Mouse (Mus musculus) testis, postnatal 10 days (tissue): ENCODE measurements around the gene Trpv2.
A peak's percentile ranks its signal among the peaks of the same experiment; 100 is the strongest.

Experiments used
- DNase-seq: peaks from one replicate; pipeline ENCODE4 v3.0.0; 2021; ENCODE audit warnings: low spot score

Trpv2 gene

DNA sequence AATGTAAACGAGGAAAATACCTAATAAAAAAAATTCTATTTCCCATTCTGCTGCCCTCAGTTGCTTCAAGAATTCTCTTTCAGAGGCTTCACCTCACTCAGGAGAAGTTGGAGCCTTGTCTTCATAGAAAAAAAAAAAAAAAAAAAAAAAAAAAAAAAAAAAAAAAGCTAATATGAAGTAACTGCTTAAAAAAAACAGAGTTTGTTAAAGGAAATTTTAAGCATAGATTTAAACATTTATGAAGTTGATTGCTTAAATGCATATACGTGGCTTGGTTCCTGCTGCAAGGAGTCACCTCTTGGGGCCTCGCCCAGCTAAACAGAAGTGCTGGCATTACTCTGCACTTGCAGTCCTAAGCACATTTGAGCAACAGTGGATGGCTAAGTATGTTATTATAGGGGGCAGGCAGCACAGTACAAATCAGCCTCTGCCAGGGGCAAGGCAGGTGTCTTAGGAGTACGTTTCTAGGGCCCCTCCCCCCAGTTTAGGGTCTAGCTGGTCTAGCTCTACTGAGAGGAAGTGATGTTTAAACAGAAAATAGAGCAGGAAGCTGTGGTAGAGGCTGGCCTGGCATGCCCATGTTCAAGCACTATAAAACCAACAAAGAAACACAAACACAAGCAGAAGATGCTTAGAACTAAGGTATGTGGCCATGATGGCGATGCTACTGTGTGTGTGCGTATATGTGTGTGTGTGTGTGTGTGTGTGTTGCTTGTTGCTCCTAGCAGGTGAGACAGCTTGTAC, at the start of gene Trpv2:
TSS of gene Trpv2 (plus strand) at position 528 of the 744 bp plus-strand sequence.
- no peak for DNase-seq

DNA sequence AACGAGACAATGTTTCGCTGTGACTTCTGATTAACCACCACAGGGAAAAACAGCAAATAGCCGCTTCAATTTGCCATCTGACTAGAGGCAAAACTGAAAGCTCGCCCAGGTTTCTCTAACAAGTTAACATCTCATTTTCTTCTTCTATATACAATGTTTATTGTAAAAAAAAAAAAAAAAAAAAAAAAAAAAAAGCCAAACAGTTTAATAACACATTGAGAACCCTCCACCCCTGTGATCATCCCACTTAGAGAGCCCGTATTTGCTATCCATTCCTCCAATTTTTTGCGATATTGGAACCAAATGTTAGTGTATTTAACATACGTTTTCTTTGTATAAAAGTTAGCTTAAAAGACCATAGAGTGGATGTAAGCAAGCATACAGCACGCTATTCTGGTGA, 37.2 kb upstream of the Trpv2 start:
- DNase-seq, result no peak

DNA sequence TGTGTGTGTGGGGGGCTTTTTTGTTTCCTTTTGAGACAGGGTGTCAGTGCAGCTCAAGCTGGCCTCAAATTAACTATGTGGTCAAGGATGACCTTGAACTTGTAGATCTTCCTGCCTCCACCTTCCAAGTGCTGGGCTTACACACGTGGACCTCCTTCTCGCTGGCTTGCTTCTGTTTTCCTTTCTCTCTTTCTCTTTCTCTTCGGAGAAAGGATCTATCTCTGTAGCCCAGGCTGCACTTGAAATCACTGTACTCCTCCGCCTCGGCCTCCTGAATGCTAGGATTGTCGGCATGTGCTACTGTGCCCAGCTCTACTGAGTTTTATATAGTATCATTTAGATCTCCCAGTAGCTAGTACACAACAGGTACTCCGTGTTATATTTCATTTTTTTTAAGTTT, 36.7 kb upstream of the Trpv2 start:
- DNase-seq, result no peak

DNA sequence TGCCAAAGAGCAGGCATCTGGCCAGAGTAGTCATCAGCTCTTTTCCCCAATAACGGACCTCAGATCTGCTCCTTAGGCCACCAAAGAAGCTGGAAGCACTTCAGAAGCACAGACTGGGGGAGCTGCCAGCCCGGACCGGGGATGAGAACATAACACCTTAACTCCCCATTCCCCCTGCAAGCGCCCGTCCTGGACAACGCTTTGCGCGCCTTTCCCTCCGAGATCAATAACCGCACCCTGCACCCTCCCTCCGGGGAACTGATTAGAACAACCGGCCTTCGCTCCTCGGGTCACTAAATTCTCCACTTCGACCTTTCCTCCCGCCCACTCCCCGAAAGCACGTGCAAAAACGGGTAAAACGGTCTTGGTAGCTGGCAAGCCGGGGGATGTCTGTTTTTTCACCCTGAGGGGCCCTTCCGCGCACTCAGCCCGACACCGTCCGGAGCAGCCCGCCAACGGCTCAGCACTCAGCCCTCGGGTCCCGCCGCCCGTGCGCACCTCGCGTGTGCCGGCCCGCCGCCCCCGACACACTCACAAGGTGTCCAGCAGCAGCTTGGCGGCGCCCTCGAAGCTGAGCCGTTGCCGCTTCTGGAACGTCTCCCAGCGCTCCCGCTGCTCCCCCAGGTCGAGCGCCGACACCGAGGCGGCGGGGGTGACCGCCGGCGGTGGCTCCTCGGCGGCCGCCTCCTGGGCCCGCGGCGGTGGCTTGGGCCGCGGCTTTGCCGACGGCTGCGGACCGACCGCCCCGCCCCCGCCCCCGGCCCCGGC, 35.8 kb upstream of the Trpv2 start:
- peak; percentile 75 for DNase-seq

DNA sequence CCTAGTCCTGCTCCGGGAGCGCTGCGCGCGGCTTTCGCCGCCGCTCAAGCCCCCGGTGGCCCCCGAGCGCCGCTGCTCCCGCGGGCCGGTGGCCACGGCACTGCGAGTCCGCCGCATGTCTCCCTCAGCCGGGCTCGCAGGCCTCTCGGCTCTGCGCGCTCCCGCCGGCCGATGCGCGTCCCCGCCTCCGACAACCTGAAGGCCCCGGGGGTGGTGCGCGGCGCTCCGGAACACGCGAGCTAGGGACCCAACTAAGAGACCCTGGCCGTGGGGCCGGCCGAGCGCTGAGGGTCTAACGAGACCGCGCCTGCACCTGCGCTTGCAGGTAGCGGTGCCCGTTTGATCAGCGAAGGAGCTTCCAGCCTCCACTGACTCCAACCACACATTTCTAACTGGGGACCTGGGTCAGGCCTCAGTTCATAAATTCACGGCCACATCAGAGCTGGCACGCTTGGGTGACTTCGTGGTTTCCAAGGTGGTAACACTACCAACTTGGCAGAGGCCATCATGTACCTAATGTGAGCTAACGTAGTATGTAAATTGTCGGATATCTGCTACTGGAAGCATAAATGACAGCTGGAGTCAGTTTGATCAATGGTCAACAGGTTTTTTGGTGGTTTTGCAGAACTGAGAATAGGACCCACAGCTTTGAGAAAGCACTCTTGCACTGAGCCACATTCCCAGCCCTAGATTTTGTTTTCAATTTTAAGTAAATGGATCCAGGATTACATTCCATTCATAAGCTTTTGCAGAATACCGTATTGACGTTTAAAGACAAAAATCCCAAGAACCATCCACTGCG, 35.0 kb upstream of the Trpv2 start, which contains the start of gene Cenpv:
TSS of gene Cenpv (minus strand) at position 173 of the 802 bp plus-strand sequence.
- DNase-seq, result peak; percentile 91

DNA sequence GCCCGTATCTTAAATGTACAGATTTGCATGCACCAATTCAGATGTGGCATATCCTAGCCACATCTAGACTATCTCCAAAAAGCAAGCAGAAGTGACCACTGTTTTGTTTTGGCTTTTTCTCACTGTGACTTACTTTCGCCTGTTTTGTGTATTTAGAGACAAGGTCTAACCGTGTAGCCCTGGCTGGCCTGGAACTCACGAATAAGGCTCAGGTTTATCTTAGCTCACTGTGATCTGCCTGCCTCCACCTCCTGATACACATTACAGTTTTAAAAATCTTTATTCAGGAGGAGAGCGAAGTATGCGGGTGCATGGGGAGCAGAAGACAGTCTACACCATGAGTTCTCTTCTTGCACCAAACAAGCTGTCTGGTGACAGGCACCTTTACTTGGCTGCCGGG, 34.1 kb upstream of the Trpv2 start:
- no peak for DNase-seq

DNA sequence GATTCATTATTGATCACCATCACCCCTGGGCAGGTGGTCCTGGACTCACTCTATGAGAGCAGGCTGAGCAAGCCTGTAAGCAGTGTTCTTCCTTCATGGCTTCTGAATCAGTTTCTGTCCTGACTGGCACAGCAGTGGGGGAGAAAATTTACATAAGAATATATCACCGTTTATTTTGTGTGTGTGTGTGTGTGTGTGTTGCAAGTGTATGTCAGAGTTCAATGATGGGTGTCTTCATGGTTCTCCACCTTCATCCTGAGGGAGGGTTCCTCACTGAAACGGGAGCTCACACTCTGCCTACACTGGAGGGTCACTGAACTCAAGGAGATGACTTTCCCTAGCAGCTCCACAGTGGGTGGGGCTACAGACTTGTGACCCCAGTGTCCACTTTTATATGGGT, 33.3 kb upstream of the Trpv2 start:
- no peak for DNase-seq

DNA sequence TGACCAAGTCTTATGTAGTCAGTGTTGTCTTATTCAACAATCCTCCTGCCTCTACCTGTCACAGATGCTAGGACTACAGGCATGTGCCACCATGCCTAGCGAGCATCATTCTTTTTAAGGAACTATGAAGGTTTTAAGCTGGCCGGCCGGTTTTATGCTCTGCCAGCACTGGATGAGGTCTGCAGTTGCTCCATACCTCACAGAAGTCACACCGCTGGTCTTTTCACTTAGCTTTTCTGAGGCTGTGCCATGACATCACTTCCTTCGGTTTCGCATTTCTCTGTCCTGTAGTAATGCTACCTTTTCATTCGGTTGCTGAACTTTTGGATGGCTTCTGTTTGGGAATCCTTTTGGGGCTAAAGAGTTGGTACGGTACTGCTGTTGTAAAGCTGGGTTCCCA, 32.7 kb upstream of the Trpv2 start:
- DNase-seq, result no peak

DNA sequence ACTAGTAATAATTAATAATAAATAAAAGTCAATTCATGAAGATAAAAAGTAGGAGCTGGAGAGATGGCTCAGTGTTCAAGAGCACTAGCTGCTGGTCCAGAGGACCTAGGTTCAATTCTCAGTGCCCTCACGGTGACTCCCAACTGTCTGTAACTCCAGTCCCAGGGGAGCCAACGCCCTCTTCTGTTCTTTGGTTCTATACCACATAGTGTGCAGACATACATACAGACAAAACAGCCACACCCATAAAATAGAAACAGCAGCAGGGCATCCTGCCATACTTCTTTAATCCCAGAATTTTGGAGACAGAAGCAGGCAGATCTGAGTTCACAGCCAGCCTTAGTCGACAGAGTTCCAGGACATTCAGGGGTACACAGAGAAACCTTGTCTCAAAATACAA, 30.3 kb upstream of the Trpv2 start:
- no peak for DNase-seq

DNA sequence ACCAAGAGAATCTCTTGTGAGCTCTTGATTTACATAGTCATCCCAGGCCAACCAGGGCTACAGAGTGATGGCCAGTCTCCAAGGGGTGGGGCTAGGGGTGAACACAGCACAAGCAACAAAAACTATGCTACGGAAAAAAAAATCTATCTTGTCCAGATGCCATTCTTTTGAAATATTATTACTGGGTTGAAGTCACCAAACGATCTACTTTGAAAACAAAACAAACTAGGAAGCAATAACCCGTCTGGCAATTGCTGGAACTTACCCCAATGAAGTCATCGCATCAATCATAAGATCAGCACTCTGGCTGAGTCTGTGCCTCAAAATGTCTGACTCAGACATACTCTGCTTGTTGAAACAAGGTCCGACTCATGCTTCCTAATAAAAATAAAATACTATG, 24.5 kb upstream of the Trpv2 start:
- peak; percentile 86 for DNase-seq

DNA sequence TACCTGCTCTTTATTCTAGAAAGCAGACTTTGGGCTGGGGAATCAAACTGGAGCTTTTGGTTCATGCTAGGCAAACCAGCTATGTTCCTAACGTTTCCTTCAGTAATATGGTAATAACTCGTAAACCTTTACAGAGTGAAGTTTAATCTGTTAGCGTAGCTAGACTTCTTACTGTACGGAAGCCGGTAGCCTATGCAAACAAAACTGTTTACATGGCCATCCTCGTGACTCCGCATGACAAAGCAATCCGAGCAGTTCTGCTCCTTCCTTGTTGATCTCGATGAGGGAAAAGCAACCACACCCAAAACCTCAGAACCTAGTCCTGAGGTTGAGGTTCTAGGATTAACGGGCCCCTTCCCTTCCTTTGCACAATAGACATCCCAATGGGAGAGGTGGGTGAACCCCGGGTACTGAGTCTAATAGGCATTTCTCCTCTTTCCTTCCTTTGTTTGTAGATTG, 24.0 kb upstream of the Trpv2 start:
- no peak for DNase-seq

DNA sequence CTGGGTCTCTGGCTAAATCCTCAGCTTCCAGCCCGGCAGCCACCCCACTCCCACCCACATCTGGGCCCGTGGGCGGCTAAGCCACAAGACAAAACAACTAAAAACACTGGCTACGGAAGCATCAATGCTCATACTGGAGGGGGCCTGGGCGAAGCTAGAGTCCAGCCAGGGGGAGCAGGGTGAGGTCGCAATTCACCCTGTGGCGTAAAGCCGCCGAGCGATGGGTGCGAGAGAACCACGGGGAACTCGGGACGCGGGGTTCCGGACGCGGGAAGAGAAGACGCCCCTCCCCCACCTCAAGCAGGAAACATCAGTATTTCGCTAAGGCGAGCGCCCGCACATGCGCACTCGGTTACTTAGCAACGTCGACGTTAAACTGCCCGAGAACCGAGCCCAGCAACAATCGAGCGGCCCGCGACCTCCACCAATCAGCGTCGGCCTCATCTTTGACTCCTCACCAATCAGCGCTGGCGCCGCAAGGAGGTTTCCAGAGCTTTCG, 23.5 kb upstream of the Trpv2 start, which contains the start of gene Ubb:
TSS of gene Ubb (plus strand) at position 445 of the 499 bp plus-strand sequence.
- DNase-seq, result peak; percentile 99

DNA sequence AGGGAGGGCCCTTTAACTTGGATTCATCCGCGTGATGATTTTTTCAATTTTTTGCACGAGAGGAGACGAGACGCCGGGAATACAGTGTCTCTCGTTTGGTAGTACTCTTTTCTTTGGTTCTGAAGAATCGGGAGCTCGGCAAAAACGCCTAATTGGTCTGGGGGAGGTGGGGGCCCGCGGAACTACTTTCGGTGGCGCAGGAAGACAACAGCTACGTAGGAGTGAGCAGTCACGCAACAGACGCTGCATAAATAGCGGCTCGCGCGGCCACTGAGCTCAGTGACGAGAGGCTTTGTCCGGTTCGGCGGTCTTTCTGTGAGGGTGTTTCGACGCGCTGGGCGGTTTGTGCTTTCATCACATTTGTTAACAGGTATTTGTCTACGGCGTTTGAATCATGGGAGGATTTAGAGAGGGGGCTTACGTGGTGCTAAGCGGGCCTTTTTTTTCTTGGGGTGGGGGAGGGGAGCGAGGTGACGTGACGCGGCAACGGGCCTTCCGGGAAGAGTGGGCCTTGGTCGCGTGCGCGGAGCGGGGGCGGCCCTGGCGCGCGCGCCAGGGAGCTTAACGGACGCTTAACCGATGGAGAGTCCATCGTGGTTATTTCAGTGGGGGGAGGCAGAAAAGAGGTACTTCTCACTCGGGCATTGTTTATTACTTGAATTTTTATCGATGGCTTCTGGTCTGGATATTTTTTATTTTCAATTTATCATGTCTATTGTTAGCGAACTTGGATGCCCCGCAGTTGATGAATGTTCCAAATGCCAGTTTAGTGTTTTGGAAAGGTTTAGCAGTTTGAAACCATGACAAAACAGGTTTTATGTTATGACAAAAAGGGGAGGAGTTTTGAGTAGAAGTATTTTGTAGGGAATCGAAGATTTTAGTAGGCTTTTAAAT, 22.8 kb upstream of the Trpv2 start:
- peak; percentile 95 for DNase-seq

DNA sequence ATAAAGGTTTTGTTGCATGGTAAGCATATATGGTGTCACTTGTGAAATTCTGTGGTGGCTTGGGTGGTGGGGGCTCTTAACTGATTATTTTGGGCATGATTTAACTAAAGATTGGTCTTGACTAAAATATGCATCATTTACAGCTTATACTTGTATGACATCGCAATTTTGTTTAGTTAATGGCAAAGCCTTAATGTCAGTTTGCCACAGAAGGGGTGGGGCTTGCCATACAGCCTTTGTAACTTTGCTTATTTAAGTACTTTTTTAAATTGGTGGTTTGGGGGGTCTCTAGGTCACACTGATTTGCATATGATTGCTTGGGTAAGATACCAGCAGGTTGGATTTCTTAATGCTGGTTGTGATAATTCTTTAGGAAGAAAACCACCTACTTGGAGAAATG, 21.1 kb upstream of the Trpv2 start:
- no peak for DNase-seq

DNA sequence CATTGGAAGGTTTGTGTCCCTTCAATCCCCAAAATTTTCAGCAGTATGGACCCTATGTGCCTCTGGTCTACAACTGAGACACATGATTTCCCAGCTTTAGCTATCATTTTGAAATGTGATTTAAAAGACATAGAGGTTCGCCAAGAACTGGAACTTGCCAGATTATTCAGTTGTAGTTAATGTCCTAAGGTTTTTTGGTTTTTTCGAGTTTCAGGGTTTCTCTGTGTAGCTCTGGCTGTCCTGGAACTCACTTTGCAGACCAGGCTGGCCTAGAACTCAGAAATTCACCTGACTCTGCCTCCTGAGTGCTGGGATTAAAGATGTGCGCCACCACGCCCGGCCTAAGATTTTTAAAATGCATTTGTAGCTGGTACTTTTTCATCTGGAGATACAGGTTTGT, 20.7 kb upstream of the Trpv2 start:
- no peak for DNase-seq

DNA sequence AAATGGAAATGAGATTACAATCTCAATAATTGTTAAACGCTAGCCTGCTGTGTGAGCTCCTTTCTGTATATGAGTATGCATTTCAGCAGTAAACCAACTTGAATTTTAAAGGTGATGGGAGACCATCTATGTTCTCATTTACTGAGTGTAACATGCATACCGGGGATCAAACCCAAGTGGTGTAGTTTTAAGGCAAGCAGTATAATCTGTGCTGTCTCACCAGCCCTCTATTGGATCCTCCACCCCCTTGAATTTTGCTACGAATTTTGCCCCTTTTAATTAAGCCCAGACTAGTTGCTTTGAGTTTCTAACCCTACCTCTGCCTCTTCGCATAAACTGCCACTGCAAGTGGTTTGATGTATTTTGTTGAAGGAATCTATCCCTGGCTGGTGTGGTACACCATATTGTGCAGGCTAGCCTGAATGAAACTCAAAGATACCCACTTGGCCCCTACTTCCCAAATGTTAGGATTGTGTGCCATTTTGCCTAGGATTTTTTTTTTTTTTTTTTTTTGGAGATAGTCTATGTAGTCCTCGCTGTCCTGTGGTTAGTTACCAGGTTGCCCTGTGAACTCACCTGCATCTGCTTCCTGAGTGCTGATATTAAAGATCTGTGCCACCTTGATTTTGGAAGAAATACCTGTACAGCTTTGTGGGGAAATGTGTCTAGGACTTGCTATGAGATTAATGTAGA, 20.0 kb upstream of the Trpv2 start:
- no peak for DNase-seq

DNA sequence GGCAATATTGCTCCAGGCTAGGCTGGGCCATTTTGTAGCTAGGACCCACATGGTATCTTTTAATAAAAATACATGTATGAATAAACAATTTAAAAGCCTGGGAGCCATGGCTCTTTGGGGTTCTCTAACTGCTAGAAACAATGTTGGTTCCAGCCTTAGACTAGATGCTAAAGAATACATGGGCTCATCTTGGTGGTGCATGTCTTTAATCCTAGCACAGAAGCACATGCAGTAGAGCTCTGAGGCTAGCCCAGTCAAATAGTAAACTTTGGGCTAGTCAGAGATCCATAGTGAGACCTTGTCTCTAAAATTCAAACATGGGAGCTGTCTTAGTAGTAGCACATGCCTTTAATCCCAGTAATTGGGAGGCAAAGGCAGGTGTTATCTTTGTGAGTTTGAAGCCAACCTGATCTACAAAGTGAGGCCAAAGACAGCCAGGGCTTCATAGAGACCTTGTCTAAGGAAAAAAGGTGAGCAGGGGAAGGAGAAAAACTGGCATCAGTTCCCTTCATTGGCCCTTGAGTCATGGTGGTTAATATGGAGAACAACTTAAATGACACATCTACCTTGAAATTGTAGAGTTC, 19.3 kb upstream of the Trpv2 start:
- no peak for DNase-seq

DNA sequence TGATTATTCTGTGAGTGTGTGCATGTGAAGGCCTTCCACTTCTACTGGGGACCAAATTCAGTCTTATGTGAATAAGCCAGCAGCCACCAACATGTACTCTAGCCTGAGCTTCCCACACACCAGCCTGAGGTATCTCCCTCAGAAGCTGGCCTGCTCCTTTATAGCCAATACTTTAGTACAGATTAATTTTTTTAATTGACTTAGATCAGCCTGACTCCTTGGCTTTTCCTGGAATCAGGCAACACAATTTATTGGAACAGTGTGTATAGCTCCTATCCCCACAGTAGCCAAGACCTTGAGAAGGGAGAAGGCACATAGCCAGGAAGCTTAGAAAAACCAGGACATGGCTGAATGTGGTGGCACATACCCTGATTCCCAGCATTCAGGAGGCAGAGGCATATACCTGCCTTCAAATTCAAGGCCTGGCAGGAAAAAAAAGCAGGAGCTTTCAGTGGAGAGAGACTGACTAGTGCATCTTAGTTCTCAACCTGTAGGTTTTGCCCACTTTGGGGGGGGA, 18.3 kb upstream of the Trpv2 start:
- DNase-seq, result no peak

DNA sequence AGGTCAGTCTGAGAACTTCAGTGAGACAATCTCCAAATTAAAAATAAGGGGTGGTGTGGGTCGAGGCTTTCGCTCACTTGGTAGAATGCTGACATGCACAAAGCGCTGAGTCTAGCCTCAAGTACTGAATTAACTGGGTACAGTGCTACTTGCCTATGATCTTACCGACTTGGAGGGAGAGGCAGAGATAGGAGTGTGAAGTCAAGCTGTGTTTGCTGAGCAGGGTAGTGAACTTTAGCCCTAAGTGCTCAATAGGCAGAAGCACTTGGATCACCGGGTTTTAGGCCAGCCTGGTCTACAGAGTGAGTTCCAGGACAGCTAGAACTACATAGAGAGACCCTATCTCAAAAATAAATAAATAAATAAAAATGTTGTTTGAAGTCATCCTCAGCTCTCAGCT, 17.1 kb upstream of the Trpv2 start:
- no peak for DNase-seq

DNA sequence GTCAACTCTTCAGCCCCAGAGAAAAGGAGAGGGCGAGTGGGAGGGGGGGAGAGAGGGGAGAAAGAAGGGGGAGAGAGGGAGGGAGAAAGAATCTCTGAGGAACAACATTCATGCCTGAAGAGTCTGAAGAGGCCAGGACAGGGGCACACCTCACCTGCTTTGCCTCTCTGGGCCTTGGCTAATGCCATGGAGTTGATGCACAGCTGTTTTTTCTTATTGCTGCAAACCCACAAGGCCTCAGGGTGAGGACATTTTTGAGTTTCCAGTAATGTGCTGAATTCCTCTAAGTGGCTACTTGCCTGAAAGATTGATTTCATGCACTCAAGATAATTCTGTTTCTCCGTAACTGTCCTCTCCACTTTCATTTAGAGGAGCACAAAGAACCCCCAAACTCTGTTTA, 16.1 kb upstream of the Trpv2 start:
- DNase-seq, result no peak
